Mouse (Mus musculus): Measurements from ENCODE around the gene Dbh.

GRCm38 (mm10) chr2:27136336-27136735 is 28.7 kb upstream of the Dbh start:
- TF ChIP-seq CTCF (IDR thresholded peaks at IDR 0.05; ENCODE audit: low read depth, low read length) (no peak), POLR2A (IDR thresholded peaks at IDR 0.05; ENCODE audit: borderline replicate concordance, low read depth, low read length) (no peak)
